Mouse (Mus musculus) right cerebral cortex, postnatal 25 days (tissue): ENCODE measurements at regions not wholly inside any gene's neighbourhood (a gene's known extent, or its start where the extent isn't known, plus 50 kb on each side); places are given as distances from the start of the nearest gene placed in this dataset.

Experiments used
- DNase-seq: peaks from one replicate; pipeline ENCODE4 v3.0.0; 2022

DNA sequence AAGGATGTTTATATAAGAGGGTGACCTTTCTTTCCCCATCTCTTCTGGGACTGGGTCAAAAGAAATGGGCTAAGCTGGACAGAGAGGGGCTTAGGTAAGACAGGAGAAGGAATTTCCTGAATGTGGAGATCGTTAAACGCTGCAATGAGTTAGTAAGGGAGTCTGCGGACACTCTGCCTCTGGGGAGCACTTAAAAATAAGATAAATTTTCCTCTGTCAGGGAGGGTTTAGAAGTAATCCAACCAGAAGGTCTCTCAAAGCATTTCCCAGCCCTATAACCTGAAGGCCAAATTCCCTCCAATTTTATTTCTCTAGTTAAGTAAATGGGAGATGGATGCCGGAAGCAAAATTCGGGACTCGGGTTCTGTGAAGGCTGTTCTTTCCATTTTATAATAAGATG lies 367.3 kb upstream of the Nfe2l3 start:
- no peak for DNase-seq

DNA sequence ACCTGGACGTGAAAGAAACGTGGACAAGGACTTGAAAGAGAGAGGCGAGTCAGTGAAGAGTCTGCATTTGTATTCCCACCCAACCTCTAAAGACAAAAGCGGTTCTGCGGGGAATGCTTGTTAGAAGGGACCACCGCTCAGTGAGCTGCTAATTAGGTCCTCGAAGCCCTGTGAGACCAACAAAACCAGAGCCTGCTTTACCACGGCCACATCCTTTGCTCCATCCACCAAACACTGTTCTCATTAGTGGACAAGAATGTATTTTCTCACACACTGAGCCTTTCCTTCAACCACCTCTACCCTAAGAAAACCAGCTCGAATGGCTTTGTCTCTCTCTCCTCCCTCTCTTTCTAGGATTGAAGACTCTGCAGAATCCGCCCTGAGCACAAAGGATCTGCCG lies 365.1 kb upstream of the Nfe2l3 start:
- no peak for DNase-seq

DNA sequence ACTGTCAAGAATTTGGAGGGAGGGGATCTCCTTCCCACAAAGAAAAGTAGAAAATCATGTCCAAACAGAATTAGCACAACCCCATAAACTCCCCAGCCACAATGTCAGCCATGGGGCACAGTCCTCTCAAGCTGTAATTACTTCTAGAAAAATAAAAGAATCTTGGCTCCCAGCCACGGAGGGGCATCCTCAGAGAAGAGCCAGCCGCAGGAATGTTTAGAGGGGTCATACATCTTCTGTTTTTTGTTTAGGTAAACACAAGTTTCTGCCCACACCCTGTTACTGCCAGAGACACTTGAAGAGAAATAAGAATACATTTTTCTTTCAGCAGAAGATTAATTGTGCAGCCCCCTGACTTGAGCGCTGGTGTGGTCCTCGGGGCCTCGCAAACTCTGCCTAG lies 362.5 kb upstream of the Nfe2l3 start:
- DNase-seq = no peak

DNA sequence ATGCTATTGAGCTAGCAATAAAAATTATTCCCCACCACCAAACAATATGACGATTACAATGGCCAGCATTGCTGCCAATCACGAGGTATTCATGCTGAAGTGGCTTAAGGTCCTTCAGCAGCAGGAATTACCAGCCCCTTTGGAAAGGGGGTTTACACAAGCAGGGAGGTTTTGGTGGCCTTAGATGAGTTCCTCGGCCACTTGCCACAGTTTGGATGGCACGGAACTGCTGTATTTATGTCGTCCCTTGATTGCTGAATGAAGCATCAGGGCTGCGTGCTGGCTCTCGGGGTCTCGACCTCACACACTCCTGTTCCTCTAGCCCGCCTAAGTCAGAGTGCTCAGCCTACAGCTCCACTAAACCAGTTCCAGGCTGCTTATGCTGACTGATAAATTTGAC lies 361.2 kb upstream of the Nfe2l3 start:
- DNase-seq = no peak

DNA sequence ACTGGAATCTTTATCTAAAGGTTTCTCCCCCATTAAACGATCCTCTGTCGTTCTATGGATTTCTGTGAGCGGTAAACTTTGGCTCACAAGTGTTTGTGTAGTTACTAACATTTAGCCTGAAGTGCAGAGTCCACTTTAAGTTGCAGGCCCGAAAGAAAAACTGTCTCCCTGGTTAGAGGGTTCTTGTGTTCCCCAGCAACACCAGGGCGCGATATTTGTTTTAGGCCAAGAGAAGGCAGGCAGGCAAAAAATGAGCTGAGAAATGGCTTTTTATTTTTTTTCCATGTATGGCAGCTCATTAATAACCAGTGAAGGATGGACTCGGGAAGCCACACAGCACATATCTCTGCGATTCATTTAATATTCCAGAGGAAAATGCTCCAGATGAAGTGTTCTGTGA lies 357.4 kb upstream of the Nfe2l3 start:
- no peak for DNase-seq

DNA sequence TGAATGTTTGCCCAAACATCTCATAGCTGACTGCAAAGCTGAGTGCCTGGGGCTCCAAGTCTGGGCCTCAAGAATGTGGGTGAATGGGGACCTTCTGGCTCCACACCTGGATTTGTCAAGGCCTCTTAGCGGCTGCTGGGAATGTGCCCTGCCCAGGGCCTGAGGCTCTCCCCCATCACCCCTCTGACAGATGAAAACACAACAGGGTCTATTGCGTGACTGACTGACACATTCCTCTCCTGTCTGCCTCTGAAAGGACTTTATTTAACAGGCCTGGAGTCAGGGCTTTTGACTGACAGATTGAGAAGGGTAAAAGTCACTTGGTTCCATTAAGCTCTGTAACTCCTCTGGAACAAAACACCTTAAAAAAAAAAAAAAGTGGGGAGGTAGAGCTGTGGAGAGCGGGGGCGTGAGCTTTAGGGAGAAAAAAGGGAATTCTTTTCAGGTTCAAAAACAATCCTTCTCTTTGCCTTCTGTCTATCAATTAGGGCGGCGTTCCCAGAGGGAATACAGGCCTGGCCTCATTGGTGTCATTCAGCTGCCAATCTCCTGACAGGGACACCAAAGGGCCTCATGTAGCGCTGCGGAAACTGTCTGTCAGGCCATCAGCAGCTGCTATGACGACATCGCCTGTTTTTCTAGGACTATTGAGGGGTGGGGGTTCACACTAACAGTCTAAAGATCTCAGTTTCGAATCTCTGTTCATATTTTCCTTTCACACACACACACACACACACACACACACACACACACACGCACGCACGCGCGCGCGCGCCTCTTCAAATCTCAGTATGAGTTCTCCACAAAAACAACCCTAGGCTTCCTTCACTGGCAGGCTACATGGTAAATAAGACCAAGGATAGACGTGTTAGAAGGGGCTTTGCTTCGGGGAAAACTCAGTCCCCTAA lies 355.4 kb upstream of the Nfe2l3 start:
- no peak for DNase-seq

DNA sequence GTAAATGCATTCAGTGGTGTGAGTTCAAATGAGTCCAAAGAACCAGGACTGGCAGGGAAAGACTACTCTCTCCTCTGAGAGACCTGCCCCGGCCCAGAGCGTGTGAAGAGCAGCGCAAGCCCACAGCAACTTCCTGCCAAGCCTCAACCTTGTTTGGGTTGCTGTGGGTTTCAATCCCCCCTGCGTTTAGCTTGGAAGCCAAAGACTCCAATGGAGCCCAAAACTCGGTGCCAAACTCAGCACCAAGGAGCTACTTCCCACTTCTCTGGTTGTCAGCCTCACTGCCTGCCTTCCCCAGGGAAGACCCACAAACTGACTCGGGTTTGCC lies 354.7 kb upstream of the Nfe2l3 start:
- DNase-seq = no peak

DNA sequence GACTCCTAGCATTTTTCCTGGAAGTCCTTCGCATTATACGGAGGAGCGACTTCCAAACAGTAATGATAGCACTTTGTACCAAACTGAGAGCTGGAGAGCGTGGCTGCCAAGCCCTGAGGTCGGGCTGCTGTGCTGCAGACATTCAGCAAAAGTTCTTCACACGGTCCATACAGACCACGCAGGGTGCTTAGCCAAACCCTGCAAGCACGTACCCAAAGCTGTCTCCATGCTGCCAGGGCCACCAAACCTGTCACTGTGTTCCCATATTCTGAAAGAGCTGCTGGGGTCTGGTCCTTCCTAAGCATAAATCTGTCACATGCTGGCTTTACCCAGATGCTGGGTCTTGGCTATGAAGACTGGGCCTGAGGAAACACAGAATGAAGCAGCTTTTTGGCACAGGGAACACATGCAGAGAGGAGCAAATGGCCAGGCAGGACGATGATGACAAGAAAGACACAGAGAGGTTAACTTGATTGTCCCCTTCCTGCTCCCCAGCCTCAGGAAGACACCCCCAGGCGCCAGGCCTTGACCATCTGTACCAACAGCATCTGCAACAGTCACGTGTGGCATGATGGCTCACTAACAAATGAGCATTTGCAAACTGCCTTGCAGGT lies 354.0 kb upstream of the Nfe2l3 start:
- no peak for DNase-seq

DNA sequence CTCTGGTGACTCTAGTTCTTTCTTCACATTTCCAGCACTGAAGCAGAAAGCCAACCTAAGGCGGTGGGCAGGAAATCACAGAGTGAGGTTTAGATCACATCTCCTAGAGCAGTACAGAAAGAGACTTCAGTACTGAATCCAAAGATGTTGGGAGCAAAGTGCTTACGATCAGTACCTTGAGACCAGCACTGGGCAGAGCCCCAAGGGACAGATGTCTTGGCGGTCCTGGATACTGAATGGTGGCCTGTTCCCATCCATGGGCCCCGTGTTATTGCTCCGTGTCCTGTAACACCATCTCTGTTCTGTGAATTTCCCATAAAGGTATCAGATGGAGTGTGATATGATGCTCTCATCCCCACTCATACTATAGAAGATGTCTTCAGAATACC lies 353.5 kb upstream of the Nfe2l3 start:
- no peak for DNase-seq

DNA sequence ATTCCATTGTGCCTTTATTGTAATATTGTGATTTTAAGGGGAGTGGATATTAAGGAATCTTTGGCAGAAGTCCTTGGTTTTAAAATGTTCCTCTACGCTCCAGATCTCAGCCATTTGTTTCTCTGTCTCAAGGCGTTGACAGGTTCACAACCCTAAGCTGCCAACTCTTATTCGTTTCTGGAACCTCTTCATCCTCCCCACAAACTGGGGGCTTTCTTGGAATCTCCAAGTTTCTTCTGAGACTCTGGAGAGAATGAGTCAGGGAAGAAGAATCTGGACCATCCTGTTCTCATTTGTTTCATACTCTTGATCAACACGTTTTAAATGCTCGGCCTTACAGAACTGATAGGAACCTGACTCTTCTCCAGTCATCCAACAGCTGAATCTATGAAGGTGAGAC lies 351.4 kb upstream of the Nfe2l3 start:
- no peak for DNase-seq

DNA sequence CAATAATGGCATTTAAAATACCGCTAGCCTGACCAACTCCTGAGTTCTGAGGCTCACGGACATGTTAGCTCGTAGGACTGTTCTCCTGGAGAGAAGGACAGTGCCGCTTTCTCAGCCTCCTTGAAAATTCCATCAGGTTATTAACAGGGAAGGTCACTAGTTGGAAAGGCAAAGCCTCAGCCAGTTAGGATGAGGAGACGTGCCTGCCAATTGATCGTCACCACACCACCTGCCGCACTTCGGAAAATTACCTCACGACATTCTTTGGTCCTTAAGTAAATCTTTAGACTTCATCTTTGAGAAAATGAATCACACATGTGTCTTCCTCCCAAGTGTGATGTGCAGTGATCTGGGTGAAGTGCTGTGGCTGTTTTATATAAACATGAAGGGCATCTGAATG lies 347.8 kb upstream of the Nfe2l3 start:
- DNase-seq = no peak

DNA sequence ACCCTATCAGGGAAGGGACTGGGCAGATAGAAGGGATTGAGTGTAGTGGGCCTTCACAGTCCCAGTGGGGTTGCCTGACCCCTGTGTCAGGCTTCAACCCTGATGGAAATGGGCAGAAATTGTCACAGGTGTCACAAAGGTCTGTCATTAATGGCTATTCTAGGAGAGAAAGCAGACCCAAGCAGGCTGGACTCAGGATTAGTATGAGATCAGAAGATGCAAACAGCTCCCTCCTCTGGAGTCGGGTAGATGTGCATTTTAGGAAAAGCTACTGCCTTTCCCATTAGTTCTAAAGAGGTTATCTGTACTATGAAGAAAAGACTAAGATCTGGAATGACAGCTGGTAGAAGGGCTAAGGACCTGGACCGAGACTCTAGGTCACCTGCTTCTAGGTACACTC lies 346.9 kb upstream of the Nfe2l3 start:
- no peak for DNase-seq

DNA sequence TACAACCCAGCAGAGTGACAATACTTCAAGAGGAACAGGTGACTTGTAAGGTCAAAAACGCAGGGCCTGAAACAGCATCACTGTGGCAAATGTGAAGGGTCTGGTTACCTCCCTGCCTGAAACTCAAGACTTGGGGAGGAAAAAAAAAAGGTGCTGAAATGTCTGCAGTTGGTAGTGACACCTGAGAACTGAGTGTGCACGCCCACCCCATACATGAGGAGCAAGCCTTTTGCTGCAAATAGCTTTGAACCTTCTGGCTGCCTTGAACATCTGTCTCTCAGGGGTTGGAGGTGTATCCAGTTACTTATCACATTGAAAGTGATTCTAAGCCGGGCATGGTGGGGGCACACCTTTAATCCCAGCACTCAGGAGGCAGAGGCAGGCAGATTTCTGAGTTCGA lies 346.1 kb upstream of the Nfe2l3 start:
- DNase-seq = no peak

DNA sequence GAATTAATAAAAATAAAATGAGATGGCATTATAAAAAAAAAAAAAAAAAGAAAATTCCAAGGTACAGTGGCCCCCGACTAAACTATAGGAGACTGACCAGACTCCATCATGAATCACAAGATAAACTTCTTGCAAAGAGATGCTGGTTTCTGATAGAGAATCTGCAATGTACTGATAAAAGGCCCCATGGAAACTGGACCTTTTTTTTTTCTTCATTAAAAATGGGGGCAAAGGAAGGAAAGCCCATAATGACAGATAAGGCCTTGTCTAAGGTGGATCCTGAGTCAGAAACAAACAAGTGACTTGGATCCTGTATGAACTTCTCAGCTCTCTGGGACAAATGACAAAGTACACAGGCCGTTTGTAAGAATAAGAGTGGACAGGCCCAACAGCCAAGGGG lies 344.7 kb upstream of the Nfe2l3 start:
- no peak for DNase-seq

DNA sequence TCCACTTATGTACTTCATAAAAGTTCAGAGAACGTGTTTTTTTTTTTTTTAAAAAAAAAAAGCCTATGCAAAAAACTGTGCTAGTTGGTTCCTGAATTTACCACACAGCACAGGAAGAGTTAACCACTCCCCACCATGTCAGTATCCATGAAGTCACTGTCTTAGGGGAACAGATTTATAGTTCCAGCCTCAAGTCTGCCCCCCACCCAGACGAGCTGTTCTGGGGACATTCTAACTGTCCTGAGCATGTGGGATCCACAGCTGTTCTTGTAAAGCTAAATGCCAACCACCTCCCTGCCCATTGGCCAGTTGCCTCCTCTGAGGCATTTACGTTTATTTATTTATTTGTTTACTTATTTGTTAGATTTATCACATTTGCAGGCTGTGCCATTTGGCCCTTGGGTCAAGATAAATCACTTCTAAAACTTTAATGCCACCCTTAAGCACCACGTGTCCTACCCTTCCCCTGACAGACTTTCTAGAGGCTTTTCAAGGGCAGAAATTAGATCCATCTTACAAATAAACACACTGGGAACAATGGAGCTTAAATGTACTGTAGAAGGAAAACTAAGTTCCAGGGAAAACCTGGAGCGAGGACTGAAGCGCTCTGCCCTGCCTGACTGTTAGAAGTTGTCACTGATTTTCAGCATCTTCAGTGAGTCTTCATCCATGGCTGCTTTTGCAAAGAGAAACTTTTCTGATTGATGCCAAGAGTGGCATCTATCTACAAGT lies 343.7 kb upstream of the Nfe2l3 start:
- no peak for DNase-seq

DNA sequence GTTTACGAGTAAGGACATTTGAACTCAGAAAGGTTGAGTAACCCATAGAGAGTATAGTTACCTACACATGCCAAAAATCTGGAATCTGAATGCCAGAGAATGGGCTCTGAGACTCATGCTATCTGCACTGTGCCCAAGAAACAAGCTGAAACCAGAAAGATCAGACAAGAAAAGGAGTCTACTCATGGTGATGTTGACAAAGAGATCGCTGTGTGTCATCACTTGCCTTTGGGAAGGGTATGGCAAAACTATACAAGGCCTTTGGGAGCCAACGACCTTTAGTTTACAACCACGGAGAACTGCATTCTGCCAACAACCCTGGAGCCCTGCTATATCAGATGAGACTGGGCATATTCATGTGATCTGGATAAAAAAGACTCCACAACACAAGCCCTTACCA lies 339.3 kb upstream of the Nfe2l3 start:
- no peak for DNase-seq

DNA sequence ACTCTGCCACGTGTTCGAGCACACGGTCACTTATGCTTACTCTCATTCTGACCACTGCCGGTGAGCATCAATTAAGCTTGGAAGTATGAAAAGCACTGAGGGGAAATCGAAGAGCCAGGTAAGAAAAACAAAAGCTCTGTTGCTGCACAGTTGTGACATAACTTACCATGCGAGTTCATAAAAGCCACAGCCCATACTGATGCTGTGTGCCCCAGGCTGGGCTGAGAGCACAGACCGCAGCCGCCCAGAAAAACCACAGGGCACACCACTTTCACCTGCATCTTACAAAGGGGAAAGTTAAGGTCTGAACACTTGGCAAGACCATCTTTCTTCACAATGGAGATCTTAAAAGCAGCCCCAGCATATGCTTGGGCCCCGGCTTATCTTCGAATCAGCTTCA lies 338.2 kb upstream of the Nfe2l3 start:
- DNase-seq = no peak

DNA sequence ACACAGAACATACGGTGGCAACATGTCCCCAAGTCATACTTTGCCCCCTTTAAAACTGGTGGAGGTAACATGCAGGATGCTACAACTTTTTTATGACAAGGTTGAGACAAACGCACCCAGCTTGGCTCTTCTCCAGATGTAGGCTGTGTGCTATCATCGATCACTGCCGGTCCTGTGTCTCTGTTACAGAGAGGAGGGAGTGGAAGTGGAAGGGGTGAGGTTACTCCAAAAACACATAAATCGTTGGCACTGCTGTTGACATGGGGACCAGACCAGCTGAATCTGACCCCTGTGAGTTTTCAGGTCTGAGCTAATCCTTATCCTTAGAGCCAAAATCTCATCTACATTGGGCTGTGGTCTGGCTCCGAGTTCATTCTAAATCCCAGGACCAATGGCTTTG lies 335.0 kb upstream of the Nfe2l3 start:
- DNase-seq = no peak

DNA sequence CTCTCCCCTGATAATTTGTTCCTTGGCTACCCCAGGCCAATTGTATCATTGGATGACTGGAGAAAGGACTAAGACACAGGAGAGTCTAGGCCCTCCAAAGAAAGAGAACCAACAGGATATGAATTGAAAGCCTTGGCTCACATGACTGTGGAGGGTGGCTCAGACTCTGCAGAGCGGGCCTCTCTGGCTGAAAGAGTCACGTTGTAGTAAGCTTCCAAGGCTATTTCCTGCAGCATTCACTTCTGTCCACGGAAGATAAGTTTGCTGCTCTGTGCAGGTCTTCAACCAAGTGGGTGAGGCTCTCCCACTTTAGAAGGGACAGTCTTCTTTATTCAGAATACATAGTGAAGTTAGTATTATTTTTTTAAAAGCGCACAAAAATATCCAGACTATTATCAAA lies 332.1 kb upstream of the Nfe2l3 start:
- no peak for DNase-seq

DNA sequence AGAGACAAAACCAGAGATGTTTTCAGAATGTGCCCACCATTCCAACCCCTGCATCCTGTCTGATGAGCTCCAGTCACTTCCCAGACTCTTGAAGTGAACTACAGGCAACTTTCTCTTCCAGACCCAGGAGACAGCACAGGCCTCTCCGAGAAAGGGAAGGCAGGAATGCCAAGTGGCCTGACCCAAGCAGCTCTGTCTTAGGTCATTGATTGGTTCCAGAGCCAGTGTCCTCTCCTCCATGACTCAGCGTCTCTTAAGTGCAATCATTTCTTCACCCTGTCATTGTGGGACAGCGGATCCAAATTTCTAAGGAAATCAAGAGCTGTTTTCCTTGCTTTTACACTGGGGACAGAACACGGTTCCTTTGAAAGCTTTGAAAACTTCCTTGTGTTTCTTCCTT lies 329.2 kb upstream of the Nfe2l3 start:
- DNase-seq = no peak

DNA sequence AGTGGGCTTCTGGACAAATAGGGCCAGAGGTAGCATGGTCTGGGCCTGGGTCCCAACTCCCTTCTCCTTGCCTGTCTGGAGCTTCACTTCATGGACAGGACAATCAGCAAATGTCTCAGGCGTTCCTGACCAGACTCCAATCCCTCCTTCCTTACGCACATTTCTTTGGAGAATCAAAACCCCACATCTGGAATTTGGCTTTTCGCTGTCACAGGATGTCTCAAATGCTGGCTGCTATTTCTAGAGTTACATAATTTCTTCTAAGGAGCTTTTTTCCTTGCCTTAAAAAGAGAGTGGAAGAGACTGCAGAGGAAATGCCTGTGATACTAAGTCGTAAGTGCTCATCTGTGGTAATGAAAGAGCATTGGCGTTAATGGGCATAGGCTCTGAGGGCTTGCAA lies 328.1 kb upstream of the Nfe2l3 start:
- DNase-seq = no peak

DNA sequence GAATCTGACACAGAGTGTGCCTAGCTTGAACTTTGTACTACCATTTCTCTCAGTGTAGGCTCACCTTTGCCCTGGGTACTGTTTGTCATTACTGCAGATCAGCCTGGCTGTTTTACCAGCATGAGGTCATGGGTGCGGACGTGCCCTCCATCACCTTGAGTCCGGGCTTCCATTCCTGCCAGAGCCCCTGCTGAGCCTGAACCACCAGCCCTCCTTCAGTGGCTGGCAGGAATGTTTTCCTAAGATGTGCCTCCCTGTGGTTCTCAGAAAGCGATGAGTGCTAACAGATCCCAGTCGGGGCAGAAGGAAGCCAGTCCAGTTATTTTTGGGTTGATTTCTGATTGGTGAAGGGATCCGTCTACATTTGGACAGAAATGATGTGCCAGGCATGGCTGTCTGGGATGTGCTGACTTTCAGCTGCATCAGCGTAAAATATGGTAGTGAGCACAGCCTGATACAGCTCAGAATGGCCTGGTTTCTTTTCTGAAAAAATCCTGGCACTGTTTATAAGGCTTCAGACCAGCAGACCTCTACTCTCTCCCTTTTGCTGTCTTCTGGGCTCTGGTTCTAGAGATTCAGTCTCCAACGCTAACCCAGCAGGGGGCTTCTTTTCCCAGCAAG lies 324.0 kb upstream of the Nfe2l3 start:
- DNase-seq = no peak

DNA sequence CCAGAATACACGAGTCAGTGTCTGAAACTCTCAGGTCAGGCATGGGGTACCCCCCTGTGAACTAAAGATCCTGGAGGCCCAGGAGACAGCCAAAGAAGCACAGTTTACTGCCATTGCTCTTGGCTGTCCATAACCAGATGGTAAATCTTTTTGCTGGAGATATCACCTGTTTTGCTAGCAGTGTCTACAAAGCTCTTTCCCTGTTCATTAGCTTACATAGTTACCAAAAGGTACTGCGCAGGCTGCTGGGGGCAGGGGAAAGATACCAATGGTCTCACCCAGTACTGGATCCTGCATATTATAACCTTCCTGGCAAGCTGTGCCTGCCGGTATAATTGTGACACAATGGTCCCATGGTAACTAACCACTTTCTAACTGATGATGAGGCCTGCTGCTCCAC lies 321.9 kb upstream of the Nfe2l3 start:
- no peak for DNase-seq
